In genomic region chr12:117269310-117269709, GRCm38 (mm10) we compare ENCODE assay signal across 19 mouse cellular contexts.
DNase-seq lines count a peak whose midpoint lies in the region; ATAC-seq and TF ChIP-seq lines count a peak whose summit lies in the region.
"Had no signal": no experiment of that assay in that cellular context is flagged by ENCODE, and none has a peak within 500 bp of the region (broad histone marks: within the 10 kb centered on the region; RNA-seq: fewer than 3 reads in every experiment).

No protein-coding gene starts in this region.

- ATAC-seq in forebrain, embryonic 14.5 days: peak; percentile 18; the same call in 1 of the 2 replicates
- no peak for ATAC-seq in forebrain, embryonic 11.5 days (replicated peaks; ENCODE audit: low FRiP score)
- peak; percentile 29; the same call in 1 of the 2 replicates for ATAC-seq in hindbrain, embryonic 11.5 days (ENCODE audit: low FRiP score)
- no peak for ATAC-seq in midbrain, postnatal 0 days (ENCODE audit: low FRiP score)

- peaks cover 25% of the 10 kb centered on the region for H3K36me3 ChIP-seq in forebrain, embryonic 14.5 days (ENCODE audit: control insufficient read depth, insufficient read depth, low read length)
- no peaks in the 10 kb centered on the region; the same call in 1 of the 2 replicates for H3K36me3 ChIP-seq in forebrain, embryonic 11.5 days (ENCODE audit: control insufficient read depth, insufficient read depth, low read length)
- 0 out of 2 replicates have a peak, but pooled peaks cover 8% of the 10 kb centered on the region for H3K36me3 ChIP-seq in hindbrain, embryonic 11.5 days (ENCODE audit: control insufficient read depth, insufficient read depth, low read length)
- H3K36me3 ChIP-seq in midbrain, embryonic 10.5 days: peaks cover 98% of the 10 kb centered on the region
- peaks cover 8% of the 10 kb centered on the region for H3K36me3 ChIP-seq in midbrain, postnatal 0 days (ENCODE audit: insufficient read depth, low read length)
- H3K36me3 ChIP-seq in limb, embryonic 10.5 days: no peaks in the 10 kb centered on the region
- H3K36me3 ChIP-seq: embryonic facial prominence, embryonic 15.5 days; heart, embryonic 13.5 days; neural tube, embryonic 12.5 days had no signal

- DNase-seq in forebrain, embryonic 14.5 days (ENCODE audit: low spot score): peak; percentile 51
- no peak for DNase-seq in forebrain, embryonic 11.5 days (ENCODE audit: low spot score)
- DNase-seq in hindbrain, embryonic 11.5 days (ENCODE audit: low spot score): no peak
- DNase-seq in midbrain, embryonic 10.5 days (ENCODE audit: low spot score): no peak
- DNase-seq in midbrain, postnatal 0 days (ENCODE audit: low spot score): no peak
- no peak for DNase-seq in retina, postnatal 1 day
- no peak for DNase-seq in limb, embryonic 10.5 days (ENCODE audit: low spot score)
- no peak for DNase-seq in left cerebral cortex, adult 18-20 months (ENCODE audit: low spot score in 2 of 2)
- DNase-seq: adrenal gland, postnatal 14 days; cerebellum, adult 11-12 months; cerebellum, postnatal 14 days; kidney, adult 8-10 months; kidney, postnatal 25 days; thymus, adult 2 months had no signal

- peaks cover 9% of the 10 kb centered on the region for H3K4me1 ChIP-seq in forebrain, embryonic 14.5 days (ENCODE audit: control insufficient read depth, insufficient read depth, low read length)
- peaks cover 10% of the 10 kb centered on the region; the same call in 1 of the 2 replicates for H3K4me1 ChIP-seq in forebrain, embryonic 11.5 days (replicated peaks; ENCODE audit: control insufficient read depth, insufficient read depth, low read length)
- peaks cover 4% of the 10 kb centered on the region; the same call in 1 of the 2 replicates for H3K4me1 ChIP-seq in hindbrain, embryonic 11.5 days (replicated peaks; ENCODE audit: control insufficient read depth, insufficient read depth, low read length)
- H3K4me1 ChIP-seq in midbrain, embryonic 10.5 days: peaks cover 80% of the 10 kb centered on the region
- H3K4me1 ChIP-seq in midbrain, postnatal 0 days (ENCODE audit: insufficient read depth, low read length): peaks cover 11% of the 10 kb centered on the region; the same call in 1 of the 2 replicates
- peaks cover 12% of the 10 kb centered on the region for H3K4me1 ChIP-seq in limb, embryonic 10.5 days
- H3K4me1 ChIP-seq: embryonic facial prominence, embryonic 15.5 days; heart, embryonic 13.5 days had no signal

- H3K27me3 ChIP-seq in forebrain, embryonic 14.5 days (replicated peaks; ENCODE audit: control insufficient read depth, insufficient read depth, low read length): no peaks in the 10 kb centered on the region
- H3K27me3 ChIP-seq in forebrain, embryonic 11.5 days (ENCODE audit: control insufficient read depth, insufficient read depth, low read length): no peaks in the 10 kb centered on the region
- no peaks in the 10 kb centered on the region for H3K27me3 ChIP-seq in hindbrain, embryonic 11.5 days (ENCODE audit: control insufficient read depth, insufficient read depth, low read length)
- no peaks in the 10 kb centered on the region for H3K27me3 ChIP-seq in midbrain, embryonic 10.5 days (ENCODE audit: low read depth, poor library complexity, severe bottlenecking)
- no peaks in the 10 kb centered on the region for H3K27me3 ChIP-seq in midbrain, postnatal 0 days (ENCODE audit: insufficient read depth, low read length)
- H3K27me3 ChIP-seq in limb, embryonic 10.5 days (ENCODE audit: low read depth, poor library complexity, severe bottlenecking): no peaks in the 10 kb centered on the region
- H3K27me3 ChIP-seq: CH12.LX; embryonic facial prominence, embryonic 15.5 days; neural tube, embryonic 12.5 days had no signal

- TF ChIP-seq CTCF in midbrain, postnatal 0 days (IDR thresholded peaks at IDR 0.05): no peak

- no peak overlapping the region for H3K4me3 ChIP-seq in forebrain, embryonic 14.5 days (ENCODE audit: low read depth, low read length)
- no peak overlapping the region for H3K4me3 ChIP-seq in forebrain, embryonic 11.5 days (ENCODE audit: low read depth, low read length)
- no peak overlapping the region for H3K4me3 ChIP-seq in hindbrain, embryonic 11.5 days (ENCODE audit: low read depth, low read length)
- H3K4me3 ChIP-seq in midbrain, embryonic 10.5 days: no peak overlapping the region
- no peak overlapping the region for H3K4me3 ChIP-seq in midbrain, postnatal 0 days (ENCODE audit: low read depth, low read length)
- no peak overlapping the region for H3K4me3 ChIP-seq in limb, embryonic 10.5 days
- H3K4me3 ChIP-seq: embryonic facial prominence, embryonic 15.5 days; heart, embryonic 13.5 days; neural tube, embryonic 12.5 days had no signal

- 53% methylated on average over 4 of the region's 4 CpGs for WGBS in forebrain, embryonic 14.5 days
- WGBS in forebrain, embryonic 11.5 days: 71% methylated on average over 4 of the region's 4 CpGs
- 65% methylated on average over 4 of the region's 4 CpGs for WGBS in hindbrain, embryonic 11.5 days
- 79% methylated on average over 4 of the region's 4 CpGs for WGBS in midbrain, embryonic 10.5 days
- 26% methylated on average over 4 of the region's 4 CpGs for WGBS in midbrain, postnatal 0 days
- 87% methylated on average over 4 of the region's 4 CpGs for WGBS in limb, embryonic 10.5 days

- H3K9ac ChIP-seq in forebrain, embryonic 14.5 days (ENCODE audit: low read length): no peak overlapping the region
- H3K9ac ChIP-seq in forebrain, embryonic 11.5 days (ENCODE audit: low read length): no peak overlapping the region
- H3K9ac ChIP-seq in hindbrain, embryonic 11.5 days (ENCODE audit: low read depth, low read length): no peak overlapping the region
- H3K9ac ChIP-seq in midbrain, postnatal 0 days (replicated peaks; ENCODE audit: low read length, poor library complexity, severe bottlenecking): no peak overlapping the region
- H3K9ac ChIP-seq: embryonic facial prominence, embryonic 15.5 days; heart, embryonic 13.5 days; liver, embryonic 14.5 days; neural tube, embryonic 12.5 days had no signal

- peak overlapping the region; percentile 64 for H3K27ac ChIP-seq in forebrain, embryonic 14.5 days (ENCODE audit: low read depth, low read length)
- H3K27ac ChIP-seq in forebrain, embryonic 11.5 days (ENCODE audit: low read depth, low read length): no peak overlapping the region
- peak overlapping the region; percentile 68 for H3K27ac ChIP-seq in hindbrain, embryonic 11.5 days (ENCODE audit: low read depth, low read length)
- H3K27ac ChIP-seq in midbrain, embryonic 10.5 days (replicated peaks): peak overlapping the region; percentile 55; the same call in 1 of the 2 replicates
- peak overlapping the region; percentile 62 for H3K27ac ChIP-seq in midbrain, postnatal 0 days (ENCODE audit: low read depth, low read length)
- H3K27ac ChIP-seq in limb, embryonic 10.5 days: no peak overlapping the region
- H3K27ac ChIP-seq: embryonic facial prominence, embryonic 15.5 days; heart, embryonic 13.5 days; liver, embryonic 14.5 days; neural tube, embryonic 12.5 days had no signal

- no peak overlapping the region for H3K4me2 ChIP-seq in forebrain, embryonic 14.5 days (ENCODE audit: low read length)
- H3K4me2 ChIP-seq in forebrain, embryonic 11.5 days (ENCODE audit: low read depth, low read length, severe bottlenecking): no peak overlapping the region
- H3K4me2 ChIP-seq in hindbrain, embryonic 11.5 days (replicated peaks; ENCODE audit: low read depth, low read length): no peak overlapping the region
- no peak overlapping the region for H3K4me2 ChIP-seq in midbrain, postnatal 0 days (ENCODE audit: low read depth, low read length, poor library complexity, severe bottlenecking)
- H3K4me2 ChIP-seq: embryonic facial prominence, embryonic 15.5 days; heart, embryonic 13.5 days; neural tube, embryonic 12.5 days had no signal

- H3K9me3 ChIP-seq in forebrain, embryonic 14.5 days (replicated peaks; ENCODE audit: control insufficient read depth, low read length): no peaks in the 10 kb centered on the region
- H3K9me3 ChIP-seq in forebrain, embryonic 11.5 days (ENCODE audit: control insufficient read depth, low read length): no peaks in the 10 kb centered on the region
- no peaks in the 10 kb centered on the region for H3K9me3 ChIP-seq in hindbrain, embryonic 11.5 days (ENCODE audit: control insufficient read depth, low read length)
- no peaks in the 10 kb centered on the region for H3K9me3 ChIP-seq in midbrain, embryonic 10.5 days (replicated peaks)
- no peaks in the 10 kb centered on the region for H3K9me3 ChIP-seq in midbrain, postnatal 0 days (ENCODE audit: low read length)
- no peaks in the 10 kb centered on the region for H3K9me3 ChIP-seq in limb, embryonic 10.5 days (replicated peaks)
- H3K9me3 ChIP-seq: embryonic facial prominence, embryonic 15.5 days; heart, embryonic 13.5 days; neural tube, embryonic 12.5 days had no signal

Comparison
In these comparisons a context has a peak if more than half of its experiments do, and no peak if none do; other contexts are left out.
1. ATAC-seq: peak in forebrain, embryonic 14.5 days (single experiment) and hindbrain, embryonic 11.5 days (single experiment); none in forebrain, embryonic 11.5 days (single experiment) and midbrain, postnatal 0 days (single experiment).
2. H3K27ac ChIP-seq: peak in forebrain, embryonic 14.5 days (single experiment), hindbrain, embryonic 11.5 days (single experiment), midbrain, embryonic 10.5 days (single experiment) and midbrain, postnatal 0 days (single experiment); none in forebrain, embryonic 11.5 days (single experiment) and limb, embryonic 10.5 days (single experiment).